Mouse (Mus musculus): ENCODE data around the gene Orai1. TPM values are rescaled to one million over a fixed set of nuclear protein-coding genes. Genes with fewer than 3 reads are reported as not detected.

Gene Orai1
- polyA plus RNA-seq, 1 experiment, result 68.0 TPM

- H3K27me3 ChIP-seq (ENCODE audit: control insufficient read depth, insufficient read depth, low read length), result no peaks in the 10 kb centered on the region
- TF ChIP-seq POLR2A (IDR thresholded peaks at IDR 0.05; ENCODE audit: control insufficient read depth, low read depth, low read length), result no peak
- TF ChIP-seq CTCF (IDR thresholded peaks at IDR 0.05; ENCODE audit: control insufficient read depth, insufficient read depth, insufficient replicate concordance, low read depth, low read length), result no peak
- no peak overlapping the region for H3K4me3 ChIP-seq (ENCODE audit: control insufficient read depth, low read depth, low read length)
- no peak overlapping the region for H3K27ac ChIP-seq (ENCODE audit: control insufficient read depth, insufficient read depth, low read depth, low read length)
- no peaks in the 10 kb centered on the region for H3K36me3 ChIP-seq (ENCODE audit: control insufficient read depth, insufficient read depth, low read length)
- peaks cover 12% of the 10 kb centered on the region for H3K4me1 ChIP-seq (ENCODE audit: control insufficient read depth, insufficient read depth, low read length)
These were observed 3.2 kb upstream of the Orai1 start for GRCm38 (mm10) chr5:123011705-123012104.

- TF ChIP-seq POLR2A (IDR thresholded peaks at IDR 0.05; ENCODE audit: control insufficient read depth, low read depth, low read length) (no peak), CTCF (IDR thresholded peaks at IDR 0.05; ENCODE audit: control insufficient read depth, insufficient read depth, insufficient replicate concordance, low read depth, low read length) (peak; percentile 13; the same call in 1 of the 2 replicates)
- Histone ChIP-seq H3K4me3 (ENCODE audit: control insufficient read depth, low read depth, low read length) (no peak overlapping the region), H3K36me3 (ENCODE audit: control insufficient read depth, insufficient read depth, low read length) (no peaks in the 10 kb centered on the region), H3K27me3 (ENCODE audit: control insufficient read depth, insufficient read depth, low read length) (no peaks in the 10 kb centered on the region), H3K27ac (ENCODE audit: control insufficient read depth, insufficient read depth, low read depth, low read length) (no peak overlapping the region), H3K4me1 (ENCODE audit: control insufficient read depth, insufficient read depth, low read length) (peaks cover 12% of the 10 kb centered on the region)
These were observed 1.1 kb upstream of the Orai1 start for GRCm38 (mm10) chr5:123013599-123014315.

- Histone ChIP-seq H3K36me3 (ENCODE audit: control insufficient read depth, insufficient read depth, low read length) (no peaks in the 10 kb centered on the region), H3K4me1 (ENCODE audit: control insufficient read depth, insufficient read depth, low read length) (peaks cover 15% of the 10 kb centered on the region), H3K27me3 (ENCODE audit: control insufficient read depth, insufficient read depth, low read length) (no peaks in the 10 kb centered on the region), H3K27ac (ENCODE audit: control insufficient read depth, insufficient read depth, low read depth, low read length) (peak overlapping the region; percentile 29), H3K4me3 (ENCODE audit: control insufficient read depth, low read depth, low read length) (peak overlapping the region; percentile 87)
- TF ChIP-seq POLR2A (IDR thresholded peaks at IDR 0.05; ENCODE audit: control insufficient read depth, low read depth, low read length) (no peak), CTCF (IDR thresholded peaks at IDR 0.05; ENCODE audit: control insufficient read depth, insufficient read depth, insufficient replicate concordance, low read depth, low read length) (no peak)
These were observed 1.0 kb downstream of the Orai1 start for GRCm38 (mm10) chr5:123015915-123016314.

- Histone ChIP-seq H3K36me3 (ENCODE audit: control insufficient read depth, insufficient read depth, low read length) (no peaks in the 10 kb centered on the region), H3K4me1 (ENCODE audit: control insufficient read depth, insufficient read depth, low read length) (peaks cover 15% of the 10 kb centered on the region), H3K27me3 (ENCODE audit: control insufficient read depth, insufficient read depth, low read length) (no peaks in the 10 kb centered on the region), H3K27ac (ENCODE audit: control insufficient read depth, insufficient read depth, low read depth, low read length) (no peak overlapping the region), H3K4me3 (ENCODE audit: control insufficient read depth, low read depth, low read length) (no peak overlapping the region)
- no peak for TF ChIP-seq POLR2A (IDR thresholded peaks at IDR 0.05; ENCODE audit: control insufficient read depth, low read depth, low read length)
- TF ChIP-seq CTCF (IDR thresholded peaks at IDR 0.05; ENCODE audit: control insufficient read depth, insufficient read depth, insufficient replicate concordance, low read depth, low read length), result no peak
These were observed 2.6 kb downstream of the Orai1 start for GRCm38 (mm10) chr5:123017504-123017903.

- Histone ChIP-seq H3K27me3 (ENCODE audit: control insufficient read depth, insufficient read depth, low read length) (no peaks in the 10 kb centered on the region), H3K36me3 (ENCODE audit: control insufficient read depth, insufficient read depth, low read length) (no peaks in the 10 kb centered on the region), H3K4me1 (ENCODE audit: control insufficient read depth, insufficient read depth, low read length) (peaks cover 13% of the 10 kb centered on the region), H3K4me3 (ENCODE audit: control insufficient read depth, low read depth, low read length) (no peak overlapping the region), H3K27ac (ENCODE audit: control insufficient read depth, insufficient read depth, low read depth, low read length) (no peak overlapping the region)
- TF ChIP-seq POLR2A (IDR thresholded peaks at IDR 0.05; ENCODE audit: control insufficient read depth, low read depth, low read length) (no peak), CTCF (IDR thresholded peaks at IDR 0.05; ENCODE audit: control insufficient read depth, insufficient read depth, insufficient replicate concordance, low read depth, low read length) (no peak)
These were observed 4.6 kb downstream of the Orai1 start for GRCm38 (mm10) chr5:123019336-123020016.

GRCm38 (mm10) chr5:123020426-123020825 is 5.6 kb downstream of the Orai1 start:
- no peak for TF ChIP-seq CTCF (IDR thresholded peaks at IDR 0.05; ENCODE audit: control insufficient read depth, insufficient read depth, insufficient replicate concordance, low read depth, low read length)
- no peak for TF ChIP-seq POLR2A (IDR thresholded peaks at IDR 0.05; ENCODE audit: control insufficient read depth, low read depth, low read length)
- no peaks in the 10 kb centered on the region for H3K36me3 ChIP-seq (ENCODE audit: control insufficient read depth, insufficient read depth, low read length)
- no peak overlapping the region for H3K4me3 ChIP-seq (ENCODE audit: control insufficient read depth, low read depth, low read length)
- peaks cover 11% of the 10 kb centered on the region for H3K4me1 ChIP-seq (ENCODE audit: control insufficient read depth, insufficient read depth, low read length)
- no peaks in the 10 kb centered on the region for H3K27me3 ChIP-seq (ENCODE audit: control insufficient read depth, insufficient read depth, low read length)
- H3K27ac ChIP-seq (ENCODE audit: control insufficient read depth, insufficient read depth, low read depth, low read length), result no peak overlapping the region

- no peaks in the 10 kb centered on the region for H3K27me3 ChIP-seq (ENCODE audit: control insufficient read depth, insufficient read depth, low read length)
- H3K36me3 ChIP-seq (ENCODE audit: control insufficient read depth, insufficient read depth, low read length), result no peaks in the 10 kb centered on the region
- no peak overlapping the region for H3K4me3 ChIP-seq (ENCODE audit: control insufficient read depth, low read depth, low read length)
- TF ChIP-seq POLR2A (IDR thresholded peaks at IDR 0.05; ENCODE audit: control insufficient read depth, low read depth, low read length) (no peak), CTCF (IDR thresholded peaks at IDR 0.05; ENCODE audit: control insufficient read depth, insufficient read depth, insufficient replicate concordance, low read depth, low read length) (no peak)
- H3K27ac ChIP-seq (ENCODE audit: control insufficient read depth, insufficient read depth, low read depth, low read length), result no peak overlapping the region
- H3K4me1 ChIP-seq (ENCODE audit: control insufficient read depth, insufficient read depth, low read length), result peaks cover 3% of the 10 kb centered on the region; the same call in 1 of the 2 replicates
These were observed 6.6 kb downstream of the Orai1 start for GRCm38 (mm10) chr5:123021438-123021837.
